Mouse (Mus musculus) yolk sac, embryonic 10.5 days (tissue): ENCODE results near the gene C2cd2l.
"Not testable (repeated sequence)": the region's sequence is repeated elsewhere in the genome, so short reads cannot be mapped to it uniquely, and the experiment has no call there.

ENCODE experiments used
- DNase-seq: peaks from one replicate; pipeline ENCODE4 v3.0.0-alpha.2; 2017; ENCODE audit warnings: low spot score

The C2cd2l gene

DNA sequence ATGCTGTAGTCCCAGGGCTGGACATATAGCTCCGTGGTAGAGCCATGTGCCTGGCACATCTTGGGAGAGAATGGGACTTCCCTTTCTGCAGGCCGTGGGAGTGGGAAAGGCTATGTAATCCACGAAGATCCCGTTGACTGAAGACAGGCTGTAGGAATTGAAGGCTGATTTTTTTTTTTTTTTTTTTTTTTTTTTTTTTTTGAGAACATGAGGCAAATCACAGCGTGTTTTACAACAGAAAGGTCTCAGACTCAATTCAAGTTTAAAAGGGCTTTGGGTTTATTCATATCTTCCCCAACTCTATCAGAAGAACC is 16.0 kb upstream of the C2cd2l start:
- DNase-seq = no peak

DNA sequence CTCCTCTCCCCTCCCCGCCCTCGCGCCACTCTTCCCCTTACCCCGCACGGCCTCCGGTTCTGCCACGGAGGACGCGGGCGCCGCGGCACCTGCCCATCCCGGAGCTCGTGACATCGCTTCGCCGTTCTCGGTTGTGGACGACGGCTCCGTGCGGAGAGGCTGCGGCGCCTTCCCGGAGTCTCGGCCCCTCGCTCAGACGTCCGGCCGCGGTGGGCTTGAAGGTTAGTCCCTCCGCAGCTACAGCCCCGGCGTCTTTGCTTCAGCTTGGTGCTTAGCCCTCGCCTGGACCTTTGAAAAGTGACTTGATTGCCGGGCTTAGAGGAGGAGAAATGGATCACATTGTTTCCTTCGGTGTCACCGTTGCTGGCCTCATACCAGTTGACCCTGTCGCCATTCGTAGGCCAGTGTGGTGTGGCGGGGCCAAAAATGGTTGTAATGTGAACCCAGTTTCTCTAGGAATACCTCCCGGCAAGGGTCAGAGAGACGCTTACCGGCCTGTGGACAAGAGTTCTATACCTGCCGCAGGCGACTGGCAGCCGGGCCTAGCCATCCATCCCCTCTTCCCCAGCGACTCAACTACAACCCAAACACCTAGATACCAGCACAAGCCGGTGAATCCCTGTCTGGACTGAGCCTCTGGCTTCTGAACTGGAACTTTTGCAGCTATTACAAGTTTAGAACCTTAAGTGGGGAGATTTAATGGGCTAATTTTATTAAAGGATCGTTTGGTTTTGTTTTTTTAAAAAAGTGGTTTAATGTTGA is 15.4 kb upstream of the C2cd2l start:
- DNase-seq = peak; percentile 50

DNA sequence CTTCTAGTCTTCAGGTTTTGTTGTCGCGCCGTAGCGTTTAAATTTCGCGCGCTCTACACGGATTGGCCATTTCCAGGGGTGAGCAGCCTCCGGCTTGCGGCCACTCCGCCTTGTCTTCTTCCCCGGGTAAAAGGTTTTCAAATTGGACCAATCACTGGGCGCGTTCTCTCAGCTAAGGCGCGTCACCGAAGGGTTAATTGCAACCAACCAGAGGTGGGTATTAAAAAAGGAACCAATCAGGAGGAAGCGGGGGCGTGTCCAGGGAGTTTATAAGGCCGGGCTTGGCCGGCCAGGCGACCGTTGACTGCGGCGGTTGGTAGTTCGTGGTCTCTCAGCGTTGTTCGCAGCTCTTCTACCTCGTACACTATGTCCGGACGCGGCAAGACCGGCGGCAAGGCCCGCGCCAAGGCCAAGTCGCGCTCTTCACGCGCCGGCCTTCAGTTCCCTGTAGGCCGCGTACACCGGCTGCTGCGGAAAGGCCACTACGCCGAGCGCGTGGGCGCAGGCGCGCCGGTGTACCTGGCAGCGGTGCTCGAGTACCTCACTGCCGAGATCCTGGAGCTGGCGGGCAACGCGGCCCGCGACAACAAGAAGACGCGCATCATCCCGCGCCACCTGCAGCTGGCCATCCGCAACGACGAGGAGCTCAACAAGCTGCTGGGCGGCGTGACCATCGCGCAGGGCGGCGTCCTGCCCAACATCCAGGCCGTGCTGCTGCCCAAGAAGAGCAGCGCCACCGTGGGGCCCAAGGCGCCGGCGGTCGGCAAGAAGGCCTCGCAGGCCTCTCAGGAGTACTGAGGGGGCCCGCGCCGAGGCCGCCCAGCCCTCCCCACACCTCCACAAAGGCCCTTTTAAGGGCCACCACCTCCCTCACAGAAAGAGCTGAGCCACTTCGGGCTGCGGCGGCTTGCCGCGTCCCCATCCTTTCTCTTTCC is 14.6 kb upstream of the C2cd2l start, which contains the start of gene H2afx:
Gene H2afx (plus strand): TSS at position 299 of the 935 bp plus-strand sequence.
- peak; percentile 100 for DNase-seq

DNA sequence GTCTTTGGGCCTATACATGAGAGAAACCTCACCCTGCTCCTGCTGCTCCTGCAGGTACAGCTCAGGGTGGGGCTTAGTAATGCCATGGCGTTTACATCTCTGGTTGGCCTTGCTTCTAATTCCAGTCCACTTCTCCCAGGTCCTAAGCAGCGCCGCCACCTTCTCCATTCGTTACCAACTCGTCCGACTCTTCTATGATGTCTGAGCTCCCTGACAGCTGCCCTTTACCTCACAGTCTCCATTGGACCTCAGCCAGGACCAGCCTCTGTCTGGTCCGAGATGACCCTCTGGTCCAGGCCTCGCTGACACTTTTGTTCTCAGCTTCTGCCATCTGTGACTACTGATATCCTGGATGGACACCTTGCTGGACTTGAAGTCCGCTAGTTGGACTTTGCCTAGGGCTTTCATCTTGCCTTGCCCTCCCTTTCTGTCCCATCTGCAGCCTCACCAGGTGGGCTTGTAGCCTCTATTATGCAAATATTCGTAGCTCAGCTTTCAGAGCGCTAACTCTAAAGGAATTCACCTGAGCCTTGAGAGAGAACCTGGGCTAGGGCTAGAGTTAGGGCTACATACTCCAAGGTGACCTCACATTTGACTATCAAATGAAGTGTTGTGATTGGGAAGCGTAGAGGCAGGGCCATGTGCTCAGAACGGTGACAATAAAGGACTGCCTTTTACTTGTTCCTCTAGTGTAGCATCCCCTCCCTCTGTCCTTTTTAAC is 13.0 kb upstream of the C2cd2l start:
- no peak for DNase-seq

DNA sequence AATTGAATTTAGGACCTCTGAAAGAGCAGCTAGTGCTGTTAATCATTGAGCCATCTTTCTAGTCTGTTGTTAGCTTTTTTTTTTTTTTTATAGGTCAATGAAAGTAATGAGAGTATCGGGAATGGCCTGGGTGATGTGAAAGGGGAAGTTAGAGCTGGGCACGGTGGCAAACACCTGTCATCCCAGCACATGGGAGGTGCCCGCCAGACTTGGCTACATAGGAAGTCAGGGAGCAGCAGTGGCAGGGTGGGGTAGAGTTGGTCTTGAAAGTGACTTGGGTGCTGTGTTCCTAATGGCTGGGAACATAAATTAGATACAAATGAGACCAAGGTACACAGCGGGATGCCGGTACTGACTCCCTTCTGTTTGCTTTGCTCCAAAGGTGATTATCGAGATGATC is 10.7 kb upstream of the C2cd2l start:
- no peak for DNase-seq

DNA sequence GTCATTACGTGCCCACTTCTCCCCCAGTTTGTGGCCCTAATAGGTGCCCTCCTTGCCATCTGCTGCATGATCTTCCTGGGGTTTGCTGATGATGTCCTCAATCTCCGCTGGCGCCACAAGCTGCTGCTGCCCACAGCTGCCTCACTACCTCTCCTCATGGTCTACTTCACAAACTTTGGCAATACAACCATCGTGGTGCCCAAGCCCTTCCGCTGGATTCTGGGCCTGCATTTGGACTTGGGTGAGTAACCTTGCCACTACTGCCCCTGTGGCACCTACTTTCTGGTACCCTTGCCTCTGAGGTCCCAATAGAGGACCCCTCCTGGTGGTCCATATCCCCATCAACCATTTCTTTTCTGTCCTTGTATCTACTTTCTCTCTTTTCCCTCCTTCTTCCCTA is 7.8 kb upstream of the C2cd2l start:
- DNase-seq = no peak

DNA sequence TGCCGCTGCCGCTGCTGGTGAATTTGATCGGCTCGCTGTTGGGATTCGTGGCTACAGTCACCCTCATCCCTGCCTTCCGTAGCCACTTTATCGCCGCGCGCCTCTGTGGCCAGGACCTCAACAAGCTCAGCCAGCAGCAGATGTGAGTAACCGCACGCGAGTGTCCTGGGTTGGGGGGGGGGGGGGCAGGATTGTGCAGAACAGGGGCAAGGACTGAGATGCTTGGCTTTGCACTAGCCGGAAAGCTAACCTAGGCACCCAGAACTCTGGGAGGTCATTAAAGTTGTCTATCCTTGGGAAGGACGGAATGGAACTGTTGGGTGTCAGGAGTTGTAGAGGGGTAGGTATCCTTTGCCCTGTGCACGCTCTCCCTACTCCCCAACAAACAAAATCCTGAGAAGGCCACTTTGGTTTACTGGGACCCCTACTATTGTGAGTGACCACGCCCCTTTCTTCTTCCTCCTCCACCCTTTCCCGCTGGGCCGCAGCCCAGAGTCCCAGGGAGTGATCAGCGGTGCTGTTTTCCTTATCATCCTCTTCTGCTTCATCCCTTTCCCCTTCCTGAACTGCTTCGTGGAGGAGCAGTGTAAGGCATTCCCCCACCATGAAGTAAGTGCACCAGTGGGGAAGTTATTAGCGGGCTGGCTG is 7.1 kb upstream of the C2cd2l start:
- no peak for DNase-seq

DNA sequence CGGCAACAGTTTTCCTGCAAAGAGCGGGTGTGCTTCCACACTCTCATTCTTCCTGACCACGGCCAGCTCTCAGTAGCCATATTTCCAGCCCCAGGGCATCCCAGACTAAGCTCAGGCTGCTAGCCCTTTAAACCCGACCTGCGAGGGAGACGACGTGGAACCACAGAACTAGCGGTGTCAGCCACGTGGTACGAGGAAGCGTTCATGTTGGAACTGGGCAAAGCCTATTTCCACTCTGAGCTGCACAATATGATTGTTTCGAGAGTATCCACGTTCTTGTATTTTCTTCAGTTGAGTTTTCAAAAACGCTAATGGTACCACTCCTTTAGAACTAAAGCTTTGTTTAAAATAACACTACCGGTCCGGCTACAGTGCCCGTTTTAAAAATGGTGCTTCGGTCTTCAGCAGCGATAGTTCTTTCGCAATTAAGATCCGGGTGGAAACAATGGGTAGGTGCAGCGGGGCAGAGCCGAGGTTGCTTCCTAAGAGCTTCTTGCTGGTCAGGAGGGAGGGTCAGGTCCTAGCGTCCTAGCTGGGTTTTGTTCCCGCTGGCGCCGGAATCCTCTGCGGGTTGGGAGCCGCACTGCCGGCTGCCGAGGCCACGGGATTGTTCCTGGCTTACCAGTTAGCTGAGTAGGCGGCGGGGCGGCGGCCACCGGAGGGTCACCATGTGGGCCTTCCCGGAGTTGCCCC is 6.4 kb upstream of the C2cd2l start:
- peak; percentile 90 for DNase-seq

DNA sequence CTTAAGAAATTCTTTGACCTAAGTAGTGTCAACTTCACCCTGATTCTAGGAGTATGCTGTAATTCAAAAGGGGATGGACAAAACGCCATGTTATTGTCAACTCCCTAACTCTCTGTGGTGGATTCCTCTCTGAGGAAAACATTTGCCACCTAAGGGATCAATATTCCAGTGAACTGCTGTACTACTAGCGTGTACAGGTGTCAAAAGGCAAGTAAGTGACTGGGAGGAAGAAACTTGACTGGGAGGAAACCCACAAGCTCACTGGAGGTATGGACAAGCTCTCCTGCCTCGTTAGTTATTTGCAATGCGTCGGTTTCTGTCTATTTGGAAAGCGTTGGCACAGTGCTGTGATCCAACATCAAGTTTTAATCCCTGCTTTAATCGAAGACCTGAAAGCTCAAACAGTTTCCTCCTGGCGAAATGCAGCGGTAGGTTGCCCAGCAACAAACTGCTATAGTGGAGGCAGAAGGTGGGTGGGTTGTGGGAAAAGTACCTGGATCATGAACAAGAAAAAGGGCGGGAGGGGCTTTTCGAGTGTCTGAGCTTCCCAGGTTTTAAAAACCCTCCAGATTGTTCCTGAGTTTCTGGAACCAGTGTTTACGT is 5.8 kb upstream of the C2cd2l start, which contains the start of gene Dpagt1:
Gene Dpagt1 (plus strand): TSS at position 252 of the 603 bp plus-strand sequence.
- DNase-seq = no peak

DNA sequence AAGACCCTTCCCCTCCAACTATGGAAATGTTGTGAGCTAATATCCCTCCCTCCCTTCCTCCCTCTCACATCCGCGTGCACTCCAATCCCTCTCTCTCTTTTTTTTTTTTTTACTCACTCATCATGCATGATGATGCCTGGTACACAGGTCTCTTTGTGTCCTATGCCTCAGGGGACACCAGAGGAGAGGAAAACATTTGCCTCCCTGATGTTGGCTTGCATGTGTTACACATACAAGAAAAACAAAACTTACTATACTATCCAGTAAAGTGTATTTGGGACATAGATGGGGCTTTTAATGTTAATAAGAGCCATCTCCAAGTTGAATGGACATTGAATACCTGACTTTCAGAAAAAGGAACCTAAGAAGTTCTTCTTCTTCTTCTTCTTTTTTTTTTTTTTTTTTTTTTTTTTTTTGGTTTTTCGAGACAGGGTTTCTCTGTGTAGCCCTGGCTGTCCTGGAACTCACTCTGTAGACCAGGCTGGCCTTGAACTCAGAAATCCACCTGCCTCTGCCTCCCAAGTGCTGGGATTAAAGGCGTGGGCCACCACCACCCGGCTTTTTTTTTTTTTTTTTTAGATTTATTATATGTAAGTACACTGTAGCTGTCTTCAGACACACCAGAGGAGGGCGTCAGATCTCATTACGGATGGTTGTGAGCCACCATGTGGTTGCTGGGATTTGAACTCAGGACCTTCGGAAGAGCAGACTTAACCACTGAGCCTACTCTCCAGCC is 5.1 kb upstream of the C2cd2l start:
- DNase-seq = not testable (repeated sequence)

DNA sequence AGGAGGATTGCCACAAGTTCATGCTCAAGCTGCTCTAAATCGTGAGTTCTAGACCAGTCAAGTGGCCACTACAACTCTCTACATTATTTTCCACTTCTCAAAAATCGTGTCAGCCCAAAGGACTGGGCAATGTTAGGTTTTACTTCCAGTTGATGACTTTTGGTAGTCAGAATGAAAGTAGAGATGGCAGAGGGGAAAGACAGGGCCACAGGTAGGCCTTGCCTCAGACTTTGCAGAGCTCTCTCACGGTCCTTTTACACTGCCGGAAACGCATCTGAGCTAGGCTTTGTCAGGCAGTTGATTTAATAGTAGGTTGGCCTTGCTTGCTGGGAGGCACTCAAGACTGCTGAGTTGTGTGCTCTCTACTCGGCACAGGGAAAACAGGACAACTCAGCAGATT is 4.1 kb upstream of the C2cd2l start:
- DNase-seq = no peak

DNA sequence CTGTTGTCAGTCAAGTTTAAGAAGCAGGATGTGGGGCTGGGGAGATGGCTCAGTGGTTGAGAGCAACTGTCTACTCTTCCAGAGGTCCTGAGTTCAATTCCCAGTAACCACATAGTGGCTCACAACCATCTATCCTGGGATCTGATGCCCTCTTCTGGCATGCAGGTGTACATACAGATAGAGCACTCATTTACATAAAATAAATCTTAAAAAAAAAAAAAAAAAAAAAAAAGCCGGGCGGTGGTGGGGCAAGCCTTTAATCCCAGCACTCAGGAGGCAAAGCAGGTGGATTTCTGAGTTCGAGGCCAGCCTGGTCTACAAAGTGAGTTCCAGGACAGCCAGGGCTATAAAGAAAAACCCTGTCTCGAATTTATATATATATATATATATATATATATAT is 3.6 kb upstream of the C2cd2l start:
- DNase-seq = not testable (repeated sequence)

DNA sequence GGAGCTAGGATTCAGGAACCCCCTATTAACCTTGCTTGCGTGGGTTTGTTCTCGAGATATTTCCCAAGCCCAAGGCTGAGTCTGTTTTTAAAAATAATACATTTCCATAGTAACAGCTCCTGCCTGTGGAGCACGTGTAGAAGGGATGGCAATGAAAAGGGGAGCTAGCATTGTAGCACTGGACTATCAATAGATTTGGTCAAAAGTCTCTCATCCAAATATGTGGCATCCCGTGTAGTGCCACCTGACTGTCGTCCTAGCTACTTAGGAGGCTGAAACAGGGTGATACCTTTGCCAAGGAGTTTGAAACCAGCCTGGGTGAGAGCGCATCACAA is 681 bp upstream of the C2cd2l start:
- DNase-seq = no peak

DNA sequence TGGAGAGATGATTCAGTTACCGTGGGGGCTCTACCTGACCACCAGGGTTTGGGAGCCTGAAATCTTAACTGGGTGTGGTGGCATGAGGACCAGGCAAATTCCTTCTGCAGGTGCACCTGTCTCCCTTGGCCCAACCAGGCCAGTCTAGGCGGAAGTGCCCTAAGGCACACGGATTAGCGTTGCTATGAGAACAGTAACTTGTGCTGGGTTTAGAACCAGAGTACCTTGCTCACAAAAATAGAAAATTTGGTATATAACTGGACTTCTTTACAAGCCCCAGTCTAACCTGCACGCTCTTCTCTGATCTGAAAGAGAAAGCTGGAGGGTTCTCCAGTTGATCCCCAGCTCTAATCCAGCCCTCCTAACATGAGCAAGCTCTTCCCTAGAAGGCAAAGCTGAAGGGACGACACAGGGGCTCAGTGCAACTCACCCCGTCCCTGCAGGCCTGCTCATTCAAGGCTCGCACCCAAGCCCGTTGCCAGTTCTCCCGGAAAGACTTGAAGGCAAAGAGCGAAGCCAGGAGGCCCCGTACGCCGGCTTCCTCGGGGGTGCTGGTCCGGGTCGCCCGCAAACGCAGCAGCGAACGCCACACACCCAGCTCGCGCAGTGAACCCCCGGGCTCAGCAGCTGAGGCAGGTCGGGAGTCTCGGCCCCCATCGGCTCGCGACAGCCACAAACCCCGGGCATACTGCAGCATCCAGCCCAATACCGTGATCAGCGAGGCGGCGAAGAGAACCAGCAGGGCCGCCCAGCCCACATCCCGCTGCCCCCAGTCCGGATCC is 789 bp downstream of the C2cd2l start:
- DNase-seq = no peak

DNA sequence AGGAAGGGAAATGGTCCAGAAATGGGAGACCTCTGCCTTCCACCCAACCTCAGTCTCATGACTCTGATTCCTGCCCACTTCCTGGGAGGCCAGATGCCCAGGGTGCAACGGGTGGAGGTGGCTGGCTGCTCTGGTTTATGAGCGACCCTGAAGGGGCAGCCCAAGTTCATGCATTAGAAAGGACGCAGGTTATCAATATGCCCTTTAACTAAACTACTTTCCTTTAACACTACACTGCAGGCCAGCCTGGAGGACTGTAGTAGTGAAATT is 1.3 kb downstream of the C2cd2l start:
- no peak for DNase-seq

DNA sequence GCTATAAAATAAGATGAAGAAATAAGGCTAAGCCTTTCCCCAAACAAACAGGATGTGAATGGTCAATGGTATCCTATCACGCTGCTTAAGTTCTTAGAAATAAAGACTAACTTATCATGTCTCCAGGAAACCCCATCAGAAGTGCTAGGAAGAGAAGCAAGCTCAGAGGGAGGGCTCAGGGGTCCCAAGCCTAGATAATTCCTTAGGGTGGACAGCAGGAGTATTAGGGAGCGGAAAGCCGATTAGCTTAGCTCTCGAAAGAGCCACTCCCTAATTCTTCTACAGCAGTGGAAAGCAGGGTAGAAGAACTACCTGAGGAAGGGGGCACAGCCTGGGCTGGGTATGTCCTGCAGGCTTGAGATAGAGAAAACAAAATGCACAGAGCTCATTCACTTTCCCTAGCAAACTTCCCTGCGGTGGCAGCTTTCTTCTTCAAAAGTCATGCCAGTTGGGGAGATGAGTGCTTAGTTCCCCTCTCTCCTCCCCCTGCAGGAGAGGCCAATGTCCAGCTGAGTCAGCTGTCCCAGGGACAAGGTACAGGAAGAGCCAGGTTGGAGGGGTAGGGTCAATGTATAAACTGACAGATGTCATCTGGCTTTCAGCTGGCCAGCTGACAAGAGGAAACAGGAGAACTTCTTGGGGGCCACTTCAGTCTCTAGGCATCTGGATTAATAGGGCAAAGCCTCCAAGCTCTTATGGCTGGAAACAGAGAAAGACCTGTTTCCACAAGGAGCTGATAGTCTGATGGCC is 1.8 kb downstream of the C2cd2l start:
- peak; percentile 80 for DNase-seq

DNA sequence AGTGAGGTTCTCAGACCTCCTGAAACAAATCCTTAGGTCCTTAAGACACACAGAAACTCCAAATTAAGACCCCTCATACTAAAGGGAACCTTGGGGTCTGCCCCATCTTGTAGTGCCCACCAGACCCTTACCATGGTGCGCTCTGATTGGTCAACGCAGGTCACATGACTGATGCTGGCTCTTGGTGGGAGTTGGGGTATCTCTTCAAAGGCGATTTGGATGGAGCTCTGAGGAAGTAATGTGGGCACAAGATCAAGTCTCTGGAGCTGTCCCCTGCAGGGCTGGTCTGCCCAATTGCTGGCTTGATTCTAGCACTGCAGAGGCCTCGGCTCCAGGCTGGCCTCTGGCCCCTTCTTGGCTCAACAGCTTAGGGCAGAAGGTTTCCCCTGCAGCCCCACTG is 2.6 kb downstream of the C2cd2l start:
- DNase-seq = no peak

DNA sequence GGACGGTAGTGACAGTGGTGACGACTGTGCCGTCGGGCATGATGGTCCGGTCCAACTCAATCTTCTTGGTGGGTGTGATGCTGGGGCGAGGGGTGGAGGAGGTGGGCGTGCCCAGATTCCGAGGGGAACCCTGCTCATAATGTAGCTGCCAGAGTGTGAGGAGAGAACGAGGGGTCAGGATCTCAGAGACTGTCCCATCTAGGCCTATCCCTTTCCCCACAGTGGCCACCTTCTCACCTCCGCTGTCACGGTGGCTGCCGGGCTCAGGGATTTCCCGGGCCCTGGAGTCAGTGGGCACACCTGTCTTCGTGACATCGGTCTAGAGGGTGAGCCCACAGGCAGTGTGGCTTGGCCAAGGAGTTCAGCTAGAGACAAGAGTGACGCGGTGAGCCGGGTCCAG is 5.2 kb downstream of the C2cd2l start:
- DNase-seq = no peak

DNA sequence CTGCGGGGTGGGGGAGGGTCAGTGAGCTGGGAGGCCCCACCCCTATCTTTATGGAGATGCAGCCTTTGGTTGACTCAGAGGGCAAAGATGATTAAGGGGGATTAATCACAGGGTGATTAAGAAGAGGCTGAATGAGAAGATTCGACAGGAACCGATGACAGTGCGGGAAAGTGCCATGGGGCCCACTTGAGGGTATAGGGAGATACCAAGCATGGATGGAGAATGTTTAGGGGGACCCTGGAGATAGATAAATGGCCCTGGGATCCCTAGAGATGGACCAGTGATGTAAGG is 5.9 kb downstream of the C2cd2l start:
- no peak for DNase-seq
